Mouse (Mus musculus): Measurements from ENCODE around the gene Prcp.

- TF ChIP-seq CHD2 (IDR thresholded peaks at IDR 0.05; ENCODE audit: low read depth, low read length): no peak
- TF ChIP-seq HCFC1 (IDR thresholded peaks at IDR 0.05; ENCODE audit: borderline replicate concordance, insufficient read depth, low read length): no peak
- TF ChIP-seq MAFK (IDR thresholded peaks at IDR 0.05; ENCODE audit: insufficient read depth, low read depth, low read length): no peak
- no peak for TF ChIP-seq ZNF384 (IDR thresholded peaks at IDR 0.05; ENCODE audit: low read depth, low read length)
Observed at GRCm38 (mm10) chr7:92959758-92960157, 85.5 kb downstream of the Prcp start.

All from ES-E14 (cell line).